Mouse (Mus musculus) forebrain, embryonic 15.5 days (tissue): ENCODE data around the gene S1pr2. TPM values are rescaled to one million over a fixed set of nuclear protein-coding genes. Genes with fewer than 3 reads are reported as not detected.

ENCODE experiments used
- ATAC-seq: fragments of 200-750 bp; cut with Nextera tagmentation; replicated peaks from 2 replicates; pipeline ENCODE4 v1.8.0; 2017; ENCODE audit warnings: mild to moderate bottlenecking, moderate TSS enrichment, moderate library complexity
- H3K27ac ChIP-seq: fragments of 300-500 bp; sonication (generic); replicated peaks from 2 replicates; pipeline ENCODE4 v1.5.1; 2015; ENCODE audit warnings: mild to moderate bottlenecking, inconsistent platforms
- H3K27me3 ChIP-seq: fragments of 300-500 bp; sonication (generic); 2 replicates; pipeline ENCODE4 v1.6.1; 2015; ENCODE audit warnings: inconsistent platforms
- H3K36me3 ChIP-seq: fragments of 300-500 bp; sonication (generic); 2 replicates; pipeline ENCODE4 v1.6.1; 2015; ENCODE audit warnings: mild to moderate bottlenecking, inconsistent platforms
- H3K4me1 ChIP-seq: fragments of 300-500 bp; sonication (generic); 2 replicates; pipeline ENCODE4 v1.6.1; 2015; ENCODE audit warnings: inconsistent platforms
- H3K4me2 ChIP-seq: fragments of 300-500 bp; sonication (generic); replicated peaks from 2 replicates; pipeline ENCODE4 v1.6.1; 2015; ENCODE audit warnings: mild to moderate bottlenecking, inconsistent platforms
- H3K4me3 ChIP-seq: fragments of 300-500 bp; sonication (generic); 2 replicates; pipeline ENCODE4 v1.5.1; 2015; ENCODE audit warnings: mild to moderate bottlenecking, inconsistent platforms
- H3K9ac ChIP-seq: fragments of 300-500 bp; sonication (generic); replicated peaks from 2 replicates; pipeline ENCODE4 v1.6.1; 2015; ENCODE audit warnings: mild to moderate bottlenecking, inconsistent platforms
- H3K9me3 ChIP-seq: fragments of 300-500 bp; sonication (generic); 2 replicates; pipeline ENCODE4 v1.6.1; 2016; ENCODE audit warnings: inconsistent platforms
- WGBS: fragments of 180-500 bp; shearing (Covaris S2); methylation state at CpG from one replicate; pipeline ENCODE4 v1.1.7; 2015; ENCODE audit warnings: mixed read lengths; 5-methylcytosine and 5-hydroxymethylcytosine counted together
- polyA plus RNA-seq: library from polyadenylated mRNA; unstranded; fragments of >200 nt; fragmentation: Nextera tagmentation; extraction: Ambion mirVana; gene quantifications from 2 replicates; pipeline ENCODE4 v1.2.1, GENCODE M21; 2015

Gene S1pr2
- polyA plus RNA-seq: 6.9 and 7.5 TPM in 2 replicates

GRCm38 (mm10) chr9:20976216-20976960 lies at the start of gene S1pr2:
Gene S1pr2 (minus strand): TSS chr9:20976781.
- no peaks in the 10 kb centered on the region for H3K27me3 ChIP-seq
- H3K4me3 ChIP-seq: peak within 1 kb of the TSS; percentile 81
- peak within 1 kb of the TSS; percentile 100 for H3K4me2 ChIP-seq
- H3K27ac ChIP-seq: peak within 1 kb of the TSS; percentile 25; the same call in 1 of the 2 replicates
- 0% methylated on average over 46 of the region's 47 CpGs for WGBS
- no peaks in the 10 kb centered on the region for H3K9me3 ChIP-seq
- peak; percentile 73 for ATAC-seq
- no peaks in the 10 kb centered on the region for H3K36me3 ChIP-seq
- H3K9ac ChIP-seq: peak within 1 kb of the TSS; percentile 77
- peaks cover 25% of the 10 kb centered on the region for H3K4me1 ChIP-seq

- ATAC-seq: no peak
- H3K27me3 ChIP-seq: peaks cover 27% of the 10 kb centered on the region
Measured at GRCm38 (mm10) chr9:21025258-21025810, 48.8 kb upstream of the S1pr2 start.

GRCm38 (mm10) chr9:21022726-21023125 lies 46.1 kb upstream of the S1pr2 start:
- Histone ChIP-seq H3K9ac (no peak overlapping the region), H3K36me3 (no peaks in the 10 kb centered on the region), H3K9me3 (no peaks in the 10 kb centered on the region), H3K4me2 (no peak overlapping the region), H3K27ac (no peak overlapping the region), H3K4me1 (no peaks in the 10 kb centered on the region), H3K27me3 (peaks cover 16% of the 10 kb centered on the region; the same call in 1 of the 2 replicates), H3K4me3 (no peak overlapping the region)
- WGBS: 86% methylated on average over 1 of the region's 1 CpGs
- no peak for ATAC-seq

More at GRCm38 (mm10) chr9:21025258-21025810, 48.8 kb upstream of the S1pr2 start:
- no peak overlapping the region for H3K4me2 ChIP-seq
- no peak overlapping the region for H3K27ac ChIP-seq
- peaks cover 13% of the 10 kb centered on the region for H3K4me1 ChIP-seq
- H3K9ac ChIP-seq: no peak overlapping the region
- WGBS: 70% methylated on average over 19 of the region's 19 CpGs
- H3K9me3 ChIP-seq: no peaks in the 10 kb centered on the region
- H3K4me3 ChIP-seq: no peak overlapping the region
- no peaks in the 10 kb centered on the region for H3K36me3 ChIP-seq

- Histone ChIP-seq H3K4me2 (no peak overlapping the region), H3K27ac (no peak overlapping the region), H3K9me3 (no peaks in the 10 kb centered on the region), H3K9ac (no peak overlapping the region), H3K4me1 (no peaks in the 10 kb centered on the region), H3K36me3 (no peaks in the 10 kb centered on the region), H3K4me3 (no peak overlapping the region), H3K27me3 (peaks cover 21% of the 10 kb centered on the region)
- 66% methylated on average over 6 of the region's 6 CpGs for WGBS
- no peak for ATAC-seq
Measured at GRCm38 (mm10) chr9:21022288-21022687, 45.7 kb upstream of the S1pr2 start.

- no peak overlapping the region for H3K4me3 ChIP-seq
- no peaks in the 10 kb centered on the region for H3K4me1 ChIP-seq
- H3K4me2 ChIP-seq: no peak overlapping the region
- H3K27ac ChIP-seq: no peak overlapping the region
- no peaks in the 10 kb centered on the region for H3K36me3 ChIP-seq
- WGBS: 77% methylated on average over 3 of the region's 3 CpGs
- peaks cover 30% of the 10 kb centered on the region for H3K27me3 ChIP-seq
- H3K9ac ChIP-seq: no peak overlapping the region
- no peaks in the 10 kb centered on the region for H3K9me3 ChIP-seq
- no peak for ATAC-seq
Measured at GRCm38 (mm10) chr9:21021363-21021762, 44.8 kb upstream of the S1pr2 start.

- H3K4me1 ChIP-seq: peaks cover 11% of the 10 kb centered on the region
- no peak for ATAC-seq
- H3K4me3 ChIP-seq: no peak overlapping the region
- H3K36me3 ChIP-seq: no peaks in the 10 kb centered on the region
- H3K27ac ChIP-seq: no peak overlapping the region
- H3K9me3 ChIP-seq: no peaks in the 10 kb centered on the region
- WGBS: 72% methylated on average over 2 of the region's 2 CpGs
- no peak overlapping the region for H3K9ac ChIP-seq
- H3K4me2 ChIP-seq: no peak overlapping the region
- H3K27me3 ChIP-seq: peaks cover 51% of the 10 kb centered on the region
Measured at GRCm38 (mm10) chr9:21018600-21018999, 42.0 kb upstream of the S1pr2 start.

GRCm38 (mm10) chr9:21017177-21017575 lies 40.6 kb upstream of the S1pr2 start:
- H3K9ac ChIP-seq: no peak overlapping the region
- no peak overlapping the region for H3K4me2 ChIP-seq
- peaks cover 11% of the 10 kb centered on the region for H3K4me1 ChIP-seq
- peaks cover 51% of the 10 kb centered on the region for H3K27me3 ChIP-seq
- WGBS: 33% methylated on average over 4 of the region's 4 CpGs
- no peaks in the 10 kb centered on the region for H3K9me3 ChIP-seq
- no peak overlapping the region for H3K4me3 ChIP-seq
- no peak overlapping the region for H3K27ac ChIP-seq
- no peak for ATAC-seq
- no peaks in the 10 kb centered on the region for H3K36me3 ChIP-seq

GRCm38 (mm10) chr9:21016331-21017176 lies 40.0 kb upstream of the S1pr2 start:
- H3K4me2 ChIP-seq: no peak overlapping the region

GRCm38 (mm10) chr9:21015571-21016130 lies 39.1 kb upstream of the S1pr2 start, which contains the start of gene Icam1:
Gene Icam1 (plus strand): TSS chr9:21015985.
- Histone ChIP-seq H3K27me3 (peaks cover 51% of the 10 kb centered on the region), H3K9me3 (no peaks in the 10 kb centered on the region), H3K4me1 (peaks cover 11% of the 10 kb centered on the region), H3K4me2 (peak within 1 kb of the TSS; percentile 37), H3K9ac (no peak within 1 kb of the TSS), H3K27ac (no peak within 1 kb of the TSS), H3K4me3 (peak within 1 kb of the TSS; percentile 25), H3K36me3 (no peaks in the 10 kb centered on the region)
- no peak for ATAC-seq
- WGBS: 2% methylated on average over 30 of the region's 30 CpGs

More at GRCm38 (mm10) chr9:21016331-21017176, 40.0 kb upstream of the S1pr2 start:
- Histone ChIP-seq H3K4me1 (peaks cover 11% of the 10 kb centered on the region), H3K27me3 (peaks cover 51% of the 10 kb centered on the region), H3K27ac (no peak overlapping the region), H3K9ac (no peak overlapping the region), H3K9me3 (no peaks in the 10 kb centered on the region), H3K4me3 (no peak overlapping the region), H3K36me3 (no peaks in the 10 kb centered on the region)
- 7% methylated on average over 17 of the region's 17 CpGs for WGBS
- ATAC-seq: no peak

- 4% methylated on average over 29 of the region's 29 CpGs for WGBS
- H3K27me3 ChIP-seq: peaks cover 51% of the 10 kb centered on the region
- H3K4me1 ChIP-seq: peaks cover 11% of the 10 kb centered on the region
- ATAC-seq: no peak
- H3K9ac ChIP-seq: no peak overlapping the region
- no peak overlapping the region for H3K27ac ChIP-seq
- H3K36me3 ChIP-seq: no peaks in the 10 kb centered on the region
- H3K9me3 ChIP-seq: no peaks in the 10 kb centered on the region
- H3K4me3 ChIP-seq: peak overlapping the region; percentile 25; the same call in 1 of the 2 replicates
- H3K4me2 ChIP-seq: peak overlapping the region; percentile 37
Measured at GRCm38 (mm10) chr9:21014691-21015570, 38.4 kb upstream of the S1pr2 start.

- H3K36me3 ChIP-seq: peaks cover 19% of the 10 kb centered on the region
- H3K27ac ChIP-seq: no peak overlapping the region
- H3K4me2 ChIP-seq: no peak overlapping the region
- peaks cover 35% of the 10 kb centered on the region for H3K27me3 ChIP-seq
- H3K9ac ChIP-seq: no peak overlapping the region
- no peak for ATAC-seq
- 38% methylated on average over 1 of the region's 1 CpGs for WGBS
- H3K4me3 ChIP-seq: no peak overlapping the region
- H3K9me3 ChIP-seq: no peaks in the 10 kb centered on the region
- peaks cover 11% of the 10 kb centered on the region for H3K4me1 ChIP-seq
Measured at GRCm38 (mm10) chr9:21012368-21012767, 35.8 kb upstream of the S1pr2 start.
